Mouse (Mus musculus) CD4-positive, CD25-positive, alpha-beta regulatory T cell, adult 2 months (primary cell): ENCODE results near the gene Znfx1.

Source experiments
- DNase-seq: peaks from one replicate; pipeline ENCODE4 v3.0.0-alpha.2; 2012; ENCODE audit warnings: low read depth, low spot score

Znfx1 gene

DNA sequence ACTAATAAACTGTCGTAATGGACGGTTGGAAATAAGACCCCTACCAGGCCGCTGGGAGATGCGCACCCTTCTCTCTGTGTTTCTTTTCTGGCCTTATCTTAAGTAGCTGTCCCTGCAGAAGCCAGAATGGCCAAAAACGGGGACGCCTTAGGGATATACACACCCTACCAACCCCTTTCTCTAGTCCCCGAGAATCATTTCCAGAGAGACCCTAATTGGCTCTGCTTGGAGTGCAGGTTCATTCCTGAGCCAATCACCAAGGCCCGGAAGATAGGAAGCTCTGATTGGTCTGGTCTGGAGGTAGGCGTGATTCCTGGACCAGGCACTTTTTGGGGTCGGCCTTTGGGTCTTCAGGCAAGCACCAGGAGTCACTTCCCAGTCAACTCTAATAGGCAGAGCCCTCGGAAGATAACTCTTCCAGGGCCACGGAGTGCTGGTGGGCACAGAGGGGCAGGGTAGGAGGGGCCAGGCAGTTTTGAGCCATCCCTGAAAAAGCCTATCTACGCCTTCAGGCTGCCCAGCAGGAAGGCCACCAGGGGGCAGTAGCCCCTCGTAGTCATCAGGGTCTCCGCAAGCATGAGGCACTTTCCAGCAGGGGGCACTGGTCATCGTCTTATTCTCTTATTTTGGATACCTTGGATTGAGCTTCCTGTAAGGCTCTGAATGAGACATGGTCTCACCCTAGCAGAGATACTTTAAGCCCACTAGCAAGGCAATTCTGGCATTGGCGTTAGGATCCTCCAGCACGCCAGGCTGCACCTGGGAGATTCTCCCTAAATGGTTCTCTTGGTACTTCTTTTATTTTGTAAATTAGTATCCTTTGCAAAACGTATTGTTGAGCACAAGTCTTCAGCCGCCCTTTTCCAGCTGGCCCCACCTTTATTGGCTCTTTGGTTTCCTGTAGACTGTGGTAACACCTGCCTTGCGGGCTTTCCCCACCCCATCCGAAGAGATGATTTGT, 9.1 kb upstream of the Znfx1 start:
- DNase-seq = peak; percentile 97

DNA sequence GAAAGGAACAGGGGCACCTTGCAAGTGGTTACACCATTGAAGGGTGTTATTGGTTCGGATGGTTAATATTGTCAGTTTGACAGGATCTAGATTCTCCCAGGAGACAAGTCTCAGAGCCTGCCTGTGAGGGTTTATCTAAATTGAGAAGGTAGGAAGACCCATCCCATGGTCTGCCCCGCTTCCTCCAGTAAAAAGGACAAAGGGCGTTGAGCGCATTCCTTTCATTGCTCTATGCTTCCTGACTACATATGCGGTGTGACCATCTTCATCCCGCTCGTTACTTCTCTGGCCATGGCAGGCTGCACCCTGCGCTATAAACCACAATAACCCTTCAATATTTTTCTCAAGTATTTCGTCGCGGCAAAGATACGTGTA, 8.4 kb upstream of the Znfx1 start:
- no peak for DNase-seq

DNA sequence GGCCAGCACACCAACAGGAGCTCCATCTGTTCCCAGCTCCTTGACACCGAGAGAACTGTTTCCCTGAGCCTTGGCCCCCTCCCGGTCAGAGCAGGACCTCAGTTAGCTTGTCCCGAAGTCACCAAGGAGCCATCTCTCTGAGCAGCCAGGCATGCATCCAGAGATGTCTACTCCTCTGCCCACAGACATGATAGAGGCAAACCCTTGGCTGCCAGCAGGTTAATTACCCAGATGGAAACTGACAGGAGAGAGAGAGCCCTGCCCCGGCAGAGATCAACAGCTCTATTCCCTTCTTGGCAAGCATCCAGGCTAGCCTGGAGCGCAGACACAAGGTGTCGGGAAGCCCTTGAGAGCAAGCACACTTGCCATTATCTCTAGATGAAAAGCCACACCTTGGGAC, 7.5 kb upstream of the Znfx1 start:
- DNase-seq = no peak

DNA sequence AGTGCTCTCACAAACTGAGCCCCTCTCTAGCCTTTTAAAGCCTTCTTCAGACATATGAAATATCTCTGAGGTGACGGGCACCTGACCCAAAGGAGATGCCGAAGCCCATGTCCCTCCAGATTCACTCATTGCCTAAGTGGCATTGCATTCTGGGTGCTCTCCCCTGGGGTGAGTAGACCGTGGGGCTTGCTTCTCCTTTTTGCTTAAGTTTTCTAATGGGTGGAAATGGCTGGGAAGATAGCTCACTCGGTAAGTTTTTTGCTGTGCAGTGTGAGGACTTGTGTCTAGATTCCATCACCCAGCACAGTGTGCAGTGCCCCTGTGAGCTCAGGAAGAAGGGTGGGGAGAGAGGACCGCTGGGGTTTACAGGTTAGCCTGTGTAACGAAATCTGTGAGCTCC, 4.8 kb upstream of the Znfx1 start:
- no peak for DNase-seq

DNA sequence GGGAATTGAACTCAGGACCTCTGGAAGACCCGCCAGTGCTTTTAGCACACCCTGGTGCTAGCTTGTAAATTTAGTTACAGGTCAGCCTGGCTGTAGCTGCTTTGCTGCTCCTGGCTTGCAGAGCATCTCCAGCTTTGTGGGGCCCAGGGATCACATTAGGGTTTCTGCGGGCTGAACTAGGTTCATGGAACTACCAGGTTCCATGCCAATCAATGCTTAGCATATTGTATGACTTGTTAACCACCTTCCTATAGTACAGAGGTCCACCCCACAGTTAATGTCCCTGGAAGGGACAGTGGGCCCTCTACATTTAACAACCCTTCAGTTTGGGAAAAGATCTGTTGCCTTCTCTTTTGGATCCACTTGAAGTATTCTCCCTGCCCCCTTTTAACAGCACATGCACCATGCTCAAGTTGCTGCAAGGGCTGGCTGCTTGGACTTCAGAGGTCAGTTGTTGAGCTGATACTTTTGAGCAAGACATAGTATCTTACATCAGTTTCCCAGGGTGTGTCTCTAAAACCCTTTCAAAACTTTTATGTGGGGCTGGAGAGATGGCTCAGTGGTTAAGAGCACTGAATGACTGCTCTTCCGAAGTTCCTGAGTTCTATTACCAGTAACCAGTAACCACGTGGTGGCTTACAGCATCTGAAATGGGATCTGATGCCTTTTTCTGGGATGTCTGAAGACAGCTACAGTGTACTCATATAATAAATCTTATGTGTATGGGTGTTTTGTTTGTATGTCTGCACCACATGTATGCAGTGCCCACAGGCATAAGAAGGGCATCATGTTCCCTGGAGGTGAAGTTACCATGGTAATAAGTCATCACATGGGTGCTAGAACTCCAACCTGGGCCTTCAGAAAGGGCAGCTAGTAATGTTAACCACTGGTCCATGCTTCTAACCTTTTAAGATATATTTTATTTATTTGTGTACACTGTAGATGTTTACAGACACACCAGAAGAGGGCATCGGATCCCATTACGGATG, 4.0 kb upstream of the Znfx1 start:
- no peak for DNase-seq

DNA sequence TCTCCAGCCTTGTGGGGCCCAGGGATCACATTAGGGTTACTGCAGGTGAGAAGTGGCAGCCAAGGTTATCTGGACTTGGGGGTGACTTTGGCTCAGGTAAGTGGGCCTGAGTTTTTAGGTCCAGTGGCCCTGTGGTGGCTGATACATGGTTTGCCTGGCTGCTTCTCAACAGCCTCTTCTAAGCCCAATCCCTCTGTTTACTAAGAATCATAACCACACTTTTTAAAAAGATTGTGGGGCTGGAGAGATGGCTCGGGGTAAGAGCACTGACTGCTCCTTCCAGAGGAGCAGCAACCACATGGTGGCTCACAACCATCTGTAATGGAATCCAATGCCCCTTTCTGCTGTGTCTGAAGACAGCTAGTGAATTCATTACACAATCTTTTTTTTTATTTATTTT, 3.2 kb upstream of the Znfx1 start:
- DNase-seq = no peak

DNA sequence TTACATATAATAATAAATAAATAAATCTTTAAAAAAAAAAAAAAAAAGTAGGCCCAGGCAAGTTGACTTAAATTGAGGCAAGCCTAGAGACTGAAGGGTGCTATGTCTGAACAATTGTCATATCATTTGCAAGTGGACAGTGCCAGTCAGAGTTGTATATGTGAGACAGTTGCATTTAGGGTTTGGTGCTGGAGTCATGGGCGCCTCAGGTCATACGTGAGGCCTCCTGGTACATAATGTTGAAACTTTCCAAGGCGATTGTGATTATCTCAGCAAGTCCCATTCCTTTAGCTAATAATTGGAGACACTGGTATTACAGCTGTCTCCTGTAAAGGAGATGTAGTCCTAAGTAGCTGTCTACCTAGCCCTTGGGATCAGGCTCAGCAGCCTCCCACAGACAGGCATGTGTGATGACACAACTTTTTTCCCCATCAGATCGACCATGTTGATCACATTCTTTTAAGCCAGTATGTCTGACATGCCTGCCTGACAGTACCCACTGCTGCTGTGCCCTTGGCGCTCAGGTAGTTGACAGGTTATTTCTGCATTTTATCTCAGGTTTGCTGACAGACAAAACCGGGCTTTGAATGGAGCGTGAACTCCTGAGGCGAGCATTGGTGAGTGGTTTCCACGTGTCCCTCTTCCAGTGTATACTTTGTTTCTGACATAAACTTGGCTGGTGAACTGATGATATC, 1.9 kb upstream of the Znfx1 start:
- DNase-seq = peak; percentile 16

DNA sequence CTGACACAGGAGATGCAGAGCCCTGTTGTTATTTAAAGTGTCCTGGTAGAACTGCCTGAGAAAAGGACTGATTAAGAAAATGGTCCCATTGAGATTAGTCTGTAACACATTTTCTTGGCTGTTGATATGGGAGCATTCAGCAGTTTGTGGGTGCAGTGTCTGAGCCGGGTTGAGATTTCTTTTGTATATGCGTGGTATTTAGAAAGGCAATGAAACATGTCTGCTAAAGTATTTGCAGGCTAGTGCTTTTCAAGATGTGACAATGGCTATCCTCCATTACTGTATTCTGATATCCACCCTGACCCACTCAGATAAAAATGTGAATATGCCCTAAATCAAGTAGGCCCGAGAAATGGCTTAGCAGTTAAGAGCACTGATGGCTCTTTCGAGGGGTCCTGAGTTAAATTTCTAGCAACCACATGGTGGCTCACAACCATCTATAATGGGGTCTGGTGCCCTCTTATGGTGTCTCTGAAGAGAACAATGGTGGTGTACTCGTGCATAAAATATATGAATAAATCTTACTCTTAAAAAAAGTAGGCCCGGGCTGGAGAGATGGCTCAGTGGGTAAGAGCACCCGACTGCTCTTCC, 1.2 kb upstream of the Znfx1 start:
- peak; percentile 21 for DNase-seq

DNA sequence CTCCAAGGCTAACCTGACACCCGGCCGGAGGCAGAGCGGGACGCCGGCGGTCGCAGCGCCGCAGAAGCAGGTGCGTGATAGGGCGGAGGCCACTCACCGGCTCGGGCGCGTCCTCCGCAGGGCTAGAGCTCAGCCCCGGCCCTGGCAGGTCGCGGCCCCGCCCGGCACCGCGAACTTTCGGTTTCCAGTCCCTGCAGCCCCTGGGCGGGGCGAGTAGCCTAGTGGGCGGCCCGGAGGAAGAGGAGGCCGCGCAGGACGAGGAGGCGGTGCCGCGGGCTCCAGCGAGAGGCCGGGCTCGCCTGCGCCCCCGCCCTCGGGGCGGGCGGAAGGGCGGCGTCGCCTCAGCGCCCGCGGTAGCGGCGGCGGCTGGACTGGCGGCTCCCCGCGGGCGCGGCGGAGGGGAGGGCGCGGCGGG, 311 bp downstream of the Znfx1 start:
- peak; percentile 98 for DNase-seq

DNA sequence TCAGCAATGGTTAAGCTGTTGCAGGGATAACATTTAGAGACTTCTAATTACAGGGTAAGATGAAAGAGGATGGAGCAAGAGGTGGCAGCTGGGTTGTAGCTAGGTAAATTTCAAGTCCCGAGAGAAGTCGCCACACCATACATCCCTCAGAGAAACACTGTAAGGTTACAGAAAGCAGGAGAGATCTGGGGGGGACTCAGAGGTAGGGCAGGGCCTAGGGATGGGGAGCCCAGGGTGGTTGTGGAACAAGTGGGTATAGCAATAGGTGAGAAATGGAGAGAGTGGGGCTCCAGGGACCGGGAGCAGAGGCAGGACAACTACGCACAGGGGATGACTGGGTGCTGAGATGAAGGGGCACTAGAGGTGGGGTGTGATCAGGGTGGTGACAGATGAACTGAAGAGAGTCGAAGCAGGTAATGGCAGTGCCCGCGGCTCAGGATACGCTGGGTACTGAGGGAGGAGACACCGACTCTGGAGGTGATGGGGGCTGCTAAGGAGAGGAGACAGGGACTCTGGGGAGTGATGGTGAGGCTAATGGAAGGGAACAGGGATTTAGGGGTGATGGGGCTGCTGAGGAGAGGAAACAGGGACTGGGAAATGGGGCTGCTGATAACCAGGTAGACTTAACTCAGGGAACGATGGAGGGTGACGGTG, 1.3 kb downstream of the Znfx1 start:
- peak; percentile 32 for DNase-seq

DNA sequence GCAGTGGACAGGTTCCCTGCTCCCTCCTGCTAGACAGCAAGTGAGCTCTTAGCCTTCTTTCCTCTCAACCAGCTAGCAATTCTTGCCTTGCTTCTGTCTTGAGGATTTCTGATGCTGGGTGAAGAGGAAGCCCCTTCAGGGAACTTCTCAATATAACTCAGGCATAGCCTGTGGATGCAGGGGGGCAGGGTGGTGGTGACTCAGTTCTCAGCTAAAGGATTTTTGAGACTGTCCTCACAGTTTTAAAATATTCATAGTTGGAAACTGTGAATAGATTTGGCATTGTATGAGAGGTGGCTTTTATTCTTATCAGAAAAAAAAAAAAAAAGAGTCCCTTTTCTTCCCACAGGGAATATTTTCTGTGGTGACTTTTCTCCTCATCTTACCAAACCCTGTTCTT, 2.1 kb downstream of the Znfx1 start:
- no peak for DNase-seq

DNA sequence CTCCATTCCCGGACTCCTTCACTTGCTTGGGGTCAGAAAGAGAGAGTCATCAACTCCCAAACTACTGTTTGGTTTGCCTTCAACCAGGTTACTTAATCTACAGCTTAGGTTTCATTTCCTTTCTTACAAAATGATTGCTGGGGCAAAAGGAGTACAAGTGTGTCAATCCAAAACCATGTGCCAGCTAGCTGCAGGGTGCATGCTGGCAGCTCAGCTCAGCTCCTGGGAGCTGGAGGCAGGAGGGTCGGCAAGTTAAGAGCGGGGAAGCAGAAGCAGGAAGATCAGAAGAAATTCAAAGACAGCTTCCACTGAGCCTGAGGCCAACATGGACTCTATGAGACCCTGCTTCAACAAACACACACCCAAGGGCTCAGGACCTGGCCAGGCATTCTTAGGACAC, 2.5 kb downstream of the Znfx1 start:
- DNase-seq = no peak

DNA sequence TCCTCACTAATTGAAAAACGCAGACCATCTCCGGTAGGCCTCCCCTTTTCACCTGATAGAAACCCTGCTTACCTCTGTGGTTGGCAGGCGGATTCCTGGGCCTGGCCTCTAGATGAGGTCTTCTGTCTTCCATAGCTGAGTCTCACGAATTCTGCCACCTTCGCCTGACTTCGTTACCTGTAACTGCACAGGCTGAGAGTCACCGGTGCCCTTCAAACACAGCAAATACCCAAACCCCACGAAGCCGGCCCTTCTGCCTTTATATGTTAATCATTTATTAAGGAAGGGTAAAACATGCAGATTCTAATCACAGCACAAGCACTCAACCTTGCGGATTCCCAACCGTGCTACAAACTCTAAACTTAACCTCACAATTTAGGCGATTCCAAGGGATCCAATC, 2.9 kb downstream of the Znfx1 start:
- DNase-seq = no peak

DNA sequence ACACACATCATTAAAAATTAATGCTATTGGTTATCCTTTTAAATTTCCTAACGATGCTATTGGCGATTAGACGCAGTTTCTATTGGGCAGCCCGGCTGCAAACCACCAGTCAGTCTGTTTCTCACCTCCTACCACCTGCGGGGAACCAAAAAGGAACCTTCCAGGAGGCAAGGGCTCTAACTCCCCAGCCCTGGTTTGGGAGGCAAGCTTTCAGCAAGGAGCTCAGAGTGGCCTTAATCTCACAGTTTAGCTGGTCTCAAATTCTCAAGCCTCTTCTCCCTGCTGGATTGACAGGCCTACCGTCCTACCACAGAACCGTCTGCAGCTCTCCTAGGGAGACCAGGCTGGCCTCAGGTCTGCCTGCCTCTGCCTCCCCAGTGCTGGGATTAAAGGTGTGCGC, 3.3 kb downstream of the Znfx1 start:
- no peak for DNase-seq

DNA sequence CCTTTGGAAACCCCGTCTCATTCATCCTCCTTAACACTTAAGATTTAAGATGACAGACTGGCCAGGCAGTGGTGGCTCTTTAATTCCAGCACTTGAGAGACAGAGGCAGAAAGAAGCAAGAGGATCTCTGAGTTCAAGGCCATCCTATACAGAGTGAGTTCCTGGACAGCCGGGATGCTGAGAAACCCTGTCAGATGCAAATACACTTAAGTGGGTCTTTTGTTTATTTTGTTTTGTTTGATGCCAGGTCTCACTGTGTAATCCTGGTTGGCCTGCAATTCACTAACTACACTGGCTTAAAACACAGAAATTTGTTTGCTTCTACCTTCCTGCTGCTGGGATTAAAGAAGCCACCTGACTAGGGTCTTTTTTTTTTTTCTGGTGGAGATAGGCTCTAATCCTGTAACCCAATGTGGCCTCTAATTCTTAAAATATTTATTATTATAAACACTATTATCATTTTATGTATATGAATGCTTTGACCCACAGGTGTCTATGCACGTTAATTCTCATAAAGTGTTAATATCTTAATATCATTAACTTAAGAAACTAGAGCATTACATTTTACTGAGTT, 3.9 kb downstream of the Znfx1 start:
- DNase-seq = no peak

DNA sequence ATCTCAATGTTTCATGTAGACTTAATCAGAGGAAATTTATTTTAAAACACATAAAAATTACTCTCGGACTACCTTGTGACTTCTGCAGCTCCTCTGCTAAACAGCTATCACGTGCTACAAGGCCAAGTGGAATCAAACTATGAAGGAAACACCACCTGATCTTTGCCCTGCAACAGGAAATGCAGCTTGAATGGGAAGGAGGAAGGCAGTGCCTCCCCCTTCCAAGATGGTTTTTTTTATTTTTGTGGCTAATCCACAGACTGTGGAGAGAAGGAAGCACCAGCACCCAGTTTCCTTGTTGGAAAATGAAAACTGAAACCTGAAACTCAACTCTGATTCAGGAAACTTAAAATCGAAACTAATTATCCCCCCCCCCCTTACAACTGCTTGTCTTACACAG, 4.6 kb downstream of the Znfx1 start:
- no peak for DNase-seq

DNA sequence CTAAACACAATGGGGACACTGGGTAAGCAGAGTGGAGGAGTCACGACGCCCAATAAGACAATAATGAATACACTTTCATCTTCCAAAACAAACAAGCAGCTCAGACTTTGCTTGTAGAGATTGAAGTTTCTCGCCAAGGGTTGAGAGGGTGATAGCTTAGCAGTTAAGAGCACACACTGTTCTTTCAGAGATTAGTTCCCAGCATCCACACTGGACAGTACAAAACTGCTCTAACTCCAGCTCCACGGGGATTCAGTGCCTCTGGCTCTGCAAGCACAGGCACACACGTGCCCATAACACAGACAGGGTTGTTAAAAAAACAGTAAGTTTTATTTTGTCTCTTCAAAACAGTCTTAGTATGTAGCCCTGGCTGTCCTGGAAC, 5.9 kb downstream of the Znfx1 start:
- DNase-seq = no peak

DNA sequence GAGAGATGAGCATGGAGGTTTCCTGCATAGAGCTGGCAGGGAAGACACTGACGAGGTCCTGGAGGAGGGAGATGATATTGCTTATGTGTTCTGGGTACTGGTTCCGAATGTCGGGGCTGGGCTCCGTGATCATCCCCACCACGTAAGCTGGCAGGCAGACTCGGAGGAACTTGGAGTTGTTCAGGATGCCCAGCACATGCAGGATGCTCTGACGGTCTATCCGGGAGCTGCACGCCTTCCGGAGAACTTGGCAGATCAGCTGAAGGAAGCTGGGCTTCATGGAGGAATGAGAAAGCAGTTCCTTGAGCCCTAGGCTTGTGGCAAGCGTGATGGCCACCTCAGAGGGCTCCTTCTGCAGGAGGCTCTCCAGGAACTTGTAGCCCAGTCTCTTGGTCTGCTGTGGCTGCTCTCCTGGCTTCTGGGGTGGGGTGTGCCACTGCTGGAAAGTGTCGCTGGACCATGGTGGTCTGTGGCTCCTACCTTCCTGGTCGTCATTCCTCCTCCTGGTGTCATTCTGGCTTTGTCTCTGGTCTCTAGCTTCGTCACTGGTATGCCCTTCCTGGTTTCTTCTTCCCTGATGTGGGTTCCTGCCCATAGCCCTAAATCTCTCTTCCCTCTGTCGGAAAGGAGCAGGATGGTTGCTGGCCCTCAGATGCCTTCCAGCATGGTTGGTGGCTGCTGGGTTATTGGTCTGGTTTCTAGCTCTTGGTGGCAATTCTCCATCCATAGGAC, 6.4 kb downstream of the Znfx1 start:
- no peak for DNase-seq

DNA sequence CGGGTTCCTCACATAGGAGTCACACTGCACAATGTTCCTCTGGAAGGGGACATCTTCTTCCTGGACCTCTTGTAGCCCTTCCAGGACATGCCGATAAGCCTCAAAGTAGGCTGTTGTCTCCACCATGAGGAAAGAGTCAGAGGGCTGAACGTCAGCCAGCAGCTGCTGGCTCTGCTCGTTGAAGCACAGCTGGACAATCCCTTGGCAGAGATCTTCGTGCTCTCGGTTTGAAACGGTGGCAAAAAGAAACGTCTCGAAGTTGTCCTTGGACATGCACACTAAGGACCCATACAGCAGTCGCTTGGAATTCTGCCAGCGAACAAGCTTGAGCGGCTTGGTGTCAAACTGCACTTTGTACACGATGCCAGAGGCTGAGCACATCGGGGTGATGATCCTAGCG, 7.4 kb downstream of the Znfx1 start:
- no peak for DNase-seq
